Mouse (Mus musculus): ENCODE results near the gene Pik3cb.

The Pik3cb gene

GRCm38 (mm10) chr9:99001326-99001725 is 139.1 kb downstream of the Pik3cb start:
- DNase-seq (ENCODE audit: low spot score), result no peak

GRCm38 (mm10) chr9:98999881-99000339 is 140.5 kb downstream of the Pik3cb start:
- DNase-seq (ENCODE audit: low spot score), result no peak

- no peak for DNase-seq (ENCODE audit: low spot score)
These were observed 146.3 kb downstream of the Pik3cb start for GRCm38 (mm10) chr9:98994103-98994502.

- no peak for DNase-seq (ENCODE audit: low spot score)
These were observed 153.3 kb downstream of the Pik3cb start for GRCm38 (mm10) chr9:98987131-98987530.
